Mouse (Mus musculus) liver, adult 2 months (tissue): ENCODE results near the gene Ppp6r3. TPM values are rescaled to one million over a fixed set of nuclear protein-coding genes. Genes with fewer than 3 reads are reported as not detected.

Source experiments
- DNase-seq: peaks from one replicate; pipeline ENCODE4 v3.0.0-alpha.2; 2011; ENCODE audit warnings: low read depth, low spot score; ENCODE audit errors: extremely low read depth
- H3K27ac ChIP-seq: fragments of 200-500 bp; replicated peaks from 2 replicates; pipeline ENCODE4 v1.5.1; 2012; ENCODE audit warnings: low read depth, mild to moderate bottlenecking, control low read depth, inconsistent platforms, low read length; ENCODE audit not compliant: insufficient read depth
- H3K27me3 ChIP-seq: fragments of 200-500 bp; 2 replicates; pipeline ENCODE4 v1.6.1; 2012; ENCODE audit warnings: mild to moderate bottlenecking, moderate library complexity, low read length, inconsistent platforms; ENCODE audit not compliant: control insufficient read depth, insufficient read depth
- H3K36me3 ChIP-seq: fragments of 200-500 bp; 2 replicates; pipeline ENCODE4 v1.6.1; 2012; ENCODE audit warnings: low read length, inconsistent platforms; ENCODE audit not compliant: control insufficient read depth, insufficient read depth
- H3K4me1 ChIP-seq: fragments of 200-500 bp; 2 replicates; pipeline ENCODE4 v1.6.1; 2011; ENCODE audit warnings: low read length; ENCODE audit not compliant: control insufficient read depth, insufficient read depth
- H3K4me3 ChIP-seq: fragments of 200-500 bp; 2 replicates; pipeline ENCODE4 v1.5.1; 2011; ENCODE audit warnings: low read depth, mild to moderate bottlenecking, control low read depth, low read length, moderate library complexity; ENCODE audit not compliant: insufficient read depth
- H3K79me2 ChIP-seq: fragments of 200-500 bp; 2 replicates; pipeline ENCODE4 v1.6.1; 2012; ENCODE audit warnings: inconsistent platforms, mild to moderate bottlenecking, low read length, moderate library complexity; ENCODE audit not compliant: control insufficient read depth, insufficient read depth
- H3K9ac ChIP-seq: fragments of 200-500 bp; 2 replicates; pipeline ENCODE4 v1.6.1; 2012; ENCODE audit warnings: low read depth, mild to moderate bottlenecking, control low read depth, inconsistent platforms, low read length
- CTCF ChIP-seq: fragments of 200-500 bp; IDR thresholded peaks from 2 replicates; pipeline ENCODE4 v1.5.1; 2011; ENCODE audit warnings: low read depth, low read length, control low read depth
- POLR2A ChIP-seq: fragments of 200-500 bp; IDR thresholded peaks from 2 replicates; pipeline ENCODE4 v1.6.1; 2011; ENCODE audit warnings: low read length, control low read depth; ENCODE audit not compliant: insufficient read depth; ENCODE audit errors: extremely low read depth
- WGBS: fragments of 180-500 bp; shearing (Covaris S2); methylation state at CpG from one replicate; pipeline ENCODE4 v1.1.7; 2018; 5-methylcytosine and 5-hydroxymethylcytosine counted together
- polyA plus RNA-seq: library from polyadenylated mRNA; depleted of rRNA; stranded (reverse); fragments of >200 nt; gene quantifications from 2 replicates; pipeline ENCODE4 v1.2.3, GENCODE M21; 2012
- total RNA-seq: library from RNA; depleted of rRNA; stranded (reverse); fragments of >200 nt; gene quantifications from 2 replicates; pipeline ENCODE4 v1.2.3, GENCODE M21; 2014

Gene Ppp6r3
- total and polyA plus RNA-seq, 2 experiments, result 27.7 to 63.7 TPM

DNA sequence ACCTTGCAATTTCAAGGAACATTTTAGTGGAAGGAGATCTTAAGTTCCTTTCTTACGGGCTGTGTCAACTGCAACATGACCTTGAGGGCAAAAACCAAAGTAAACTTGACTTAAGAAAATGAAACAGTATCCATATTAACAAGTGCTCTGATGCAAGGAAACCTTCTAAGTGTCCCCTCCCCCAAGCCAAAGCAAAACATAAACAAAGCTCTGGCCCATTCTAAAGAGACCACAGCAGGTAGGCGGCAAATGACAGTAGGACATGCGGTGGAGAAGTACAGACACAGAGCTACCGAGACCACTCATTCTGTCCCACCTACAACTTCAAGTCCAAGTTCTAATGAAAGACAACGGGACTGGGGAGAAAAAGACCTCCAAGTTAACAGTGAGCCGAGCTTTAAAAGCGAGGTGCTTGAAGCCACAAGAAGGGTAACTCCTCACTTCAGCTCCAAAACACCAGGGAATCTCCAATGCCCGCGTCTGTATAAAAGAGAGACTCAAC, 905 bp downstream of the Ppp6r3 start:
- DNase-seq, result peak; percentile 58
- 0% methylated on average over 9 of the region's 9 CpGs for WGBS
- peaks cover 11% of the 10 kb centered on the region; the same call in 1 of the 2 replicates for H3K4me1 ChIP-seq
- no peaks in the 10 kb centered on the region for H3K27me3 ChIP-seq
- H3K4me3 ChIP-seq, result peak overlapping the region; percentile 89
- H3K9ac ChIP-seq, result peak overlapping the region; percentile 96
- H3K36me3 ChIP-seq, result no peaks in the 10 kb centered on the region
- TF ChIP-seq POLR2A (no peak), CTCF (no peak)
- peaks cover 27% of the 10 kb centered on the region; the same call in 1 of the 2 replicates for H3K79me2 ChIP-seq
- H3K27ac ChIP-seq, result peak overlapping the region; percentile 96

GRCm38 (mm10) chr19:3564309-3564708, 11.2 kb downstream of the Ppp6r3 start:
- TF ChIP-seq POLR2A, result no peak
- TF ChIP-seq CTCF, result no peak
- Histone ChIP-seq H3K79me2 (peaks cover 63% of the 10 kb centered on the region), H3K9ac (0 out of 2 replicates have a peak overlapping the region, but pooled peaks have one; percentile 2), H3K4me3 (no peak overlapping the region), H3K27ac (no peak overlapping the region), H3K27me3 (no peaks in the 10 kb centered on the region), H3K36me3 (no peaks in the 10 kb centered on the region), H3K4me1 (peaks cover 35% of the 10 kb centered on the region)
- 46% methylated on average over 3 of the region's 3 CpGs for WGBS
- DNase-seq, result no peak

DNA sequence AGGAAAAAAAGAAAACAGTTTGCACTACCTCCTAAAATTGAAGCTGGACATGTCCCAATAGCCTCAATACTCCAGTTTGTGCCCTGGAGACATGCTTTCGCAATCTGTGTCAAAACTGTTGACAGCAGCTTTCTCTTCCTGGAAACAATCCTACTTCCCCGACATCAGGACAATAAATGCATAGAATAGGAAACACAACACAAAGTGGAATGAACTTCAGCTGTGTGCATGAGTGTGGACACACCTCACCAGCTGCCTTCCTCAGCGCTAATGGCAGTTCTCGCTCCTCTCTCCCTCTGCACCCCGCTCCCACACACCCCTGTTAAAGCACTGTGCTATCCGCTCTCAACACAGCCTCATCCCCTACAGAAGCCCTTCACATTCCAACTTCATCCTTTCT, 12.8 kb downstream of the Ppp6r3 start:
- WGBS, result 18% methylated on average over 6 of the region's 6 CpGs
- DNase-seq, result peak; percentile 84
- Histone ChIP-seq H3K27me3 (no peaks in the 10 kb centered on the region), H3K9ac (0 out of 2 replicates have a peak overlapping the region, but pooled peaks have one; percentile 8), H3K4me1 (peaks cover 30% of the 10 kb centered on the region), H3K4me3 (no peak overlapping the region), H3K36me3 (no peaks in the 10 kb centered on the region), H3K79me2 (peaks cover 58% of the 10 kb centered on the region), H3K27ac (peak overlapping the region; percentile 54)
- no peak for TF ChIP-seq POLR2A
- TF ChIP-seq CTCF, result no peak

DNA sequence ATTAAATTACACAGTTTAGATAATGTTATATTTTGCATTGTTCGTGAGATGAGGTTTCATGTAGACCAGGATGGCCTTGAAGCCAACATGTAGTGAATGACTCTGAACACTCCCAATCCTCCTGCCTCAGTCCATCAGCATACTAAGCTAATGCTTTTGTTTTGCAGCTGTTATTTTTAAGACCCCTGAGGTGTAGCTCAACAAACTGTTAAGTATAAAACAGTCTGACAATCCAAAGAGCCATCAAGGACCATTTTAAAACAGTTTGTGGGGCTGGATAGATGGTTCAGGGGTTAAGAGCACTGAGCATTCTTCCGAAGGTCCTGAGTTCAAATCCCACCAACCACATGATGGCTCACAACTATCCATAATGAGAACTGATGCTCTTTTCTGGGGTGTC, 13.3 kb downstream of the Ppp6r3 start:
- Histone ChIP-seq H3K79me2 (peaks cover 60% of the 10 kb centered on the region), H3K4me3 (no peak overlapping the region), H3K27ac (no peak overlapping the region), H3K9ac (no peak overlapping the region), H3K27me3 (no peaks in the 10 kb centered on the region), H3K4me1 (peaks cover 32% of the 10 kb centered on the region), H3K36me3 (no peaks in the 10 kb centered on the region)
- WGBS, result 82% methylated on average over 2 of the region's 2 CpGs
- no peak for DNase-seq
- TF ChIP-seq CTCF, result no peak
- TF ChIP-seq POLR2A, result no peak

DNA sequence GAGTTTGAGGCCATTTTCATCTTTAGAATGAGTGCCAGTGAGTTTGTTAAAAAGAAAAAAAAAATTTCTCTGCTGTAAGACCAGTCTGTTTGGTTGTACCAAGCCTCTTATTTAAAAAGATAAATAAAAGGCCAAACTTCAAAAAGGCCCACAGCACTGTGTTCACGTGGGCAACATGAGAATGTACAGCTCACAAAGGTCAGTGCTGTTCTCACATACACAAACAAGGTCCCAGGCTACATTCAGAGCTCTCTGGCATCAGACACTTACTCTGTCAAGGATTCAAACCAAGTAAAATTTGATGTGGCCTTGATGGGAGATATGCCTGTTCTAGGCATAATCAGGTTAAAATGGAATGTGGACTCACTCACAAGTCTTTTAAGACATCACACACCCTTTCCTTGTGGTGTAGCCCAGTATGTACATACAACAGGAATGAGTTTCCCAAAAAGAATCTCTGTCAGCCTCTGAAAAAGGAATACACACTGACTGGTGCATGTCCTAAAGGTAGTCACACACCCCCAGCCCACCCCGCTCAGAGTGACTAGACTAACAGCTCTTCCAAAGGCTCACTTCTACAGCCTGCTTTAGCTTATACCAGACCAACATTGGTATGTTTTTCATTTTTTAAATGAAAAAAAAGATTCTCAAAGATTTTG, 19.3 kb downstream of the Ppp6r3 start:
- Histone ChIP-seq H3K9ac (no peak overlapping the region), H3K4me3 (no peak overlapping the region), H3K27ac (peak overlapping the region; percentile 80), H3K36me3 (no peaks in the 10 kb centered on the region), H3K4me1 (peaks cover 37% of the 10 kb centered on the region), H3K79me2 (peaks cover 39% of the 10 kb centered on the region; the same call in 1 of the 2 replicates), H3K27me3 (no peaks in the 10 kb centered on the region)
- peak; percentile 93 for DNase-seq
- TF ChIP-seq CTCF (no peak), POLR2A (no peak)
- 55% methylated on average over 2 of the region's 2 CpGs for WGBS

- peak; percentile 74 for DNase-seq
- TF ChIP-seq CTCF (no peak), POLR2A (no peak)
- 85% methylated on average over 8 of the region's 8 CpGs for WGBS
- no peak overlapping the region for H3K9ac ChIP-seq
- H3K27ac ChIP-seq, result no peak overlapping the region
- H3K4me3 ChIP-seq, result no peak overlapping the region
- H3K27me3 ChIP-seq, result no peaks in the 10 kb centered on the region
- peaks cover 34% of the 10 kb centered on the region; the same call in 1 of the 2 replicates for H3K79me2 ChIP-seq
- H3K36me3 ChIP-seq, result no peaks in the 10 kb centered on the region
- H3K4me1 ChIP-seq, result peaks cover 35% of the 10 kb centered on the region
These were observed 20.8 kb downstream of the Ppp6r3 start for GRCm38 (mm10) chr19:3554785-3555184.
